Mouse (Mus musculus) gastrocnemius, postnatal 25 days (tissue): ENCODE measurements around the gene Mnd1. TPM values are rescaled to one million over a fixed set of nuclear protein-coding genes. Genes with fewer than 3 reads are reported as not detected.

Source experiments
- DNase-seq: peaks from one replicate; pipeline ENCODE4 v3.0.0; 2022
- long read RNA-seq, 2 experiments: library from polyadenylated mRNA; stranded (forward); transcript quantifications; one replicate each; pipeline ENCODE4 v2.0.0; 2021
- total RNA-seq, 2 experiments: library from RNA; stranded (reverse); gene quantifications; 1 replicate in 1 of 2; 2 replicates in 1 of 2; pipeline ENCODE4 v1.2.3; 2021

Gene Mnd1
- 1 to 10 TPM; 2.1 to 3.3 TPM for total RNA-seq
- long read RNA-seq, experiment 1, partial matches to known transcripts, result 0 of 1 reads
- long read RNA-seq, experiment 1, other reads (novel, unspliced or antisense), result 1 of 1 reads
- long read RNA-seq, experiment 2, partial matches to known transcripts, result 0 of 2 reads
- long read RNA-seq, experiment 2, other reads (novel, unspliced or antisense), result 1 of 2 reads

DNA sequence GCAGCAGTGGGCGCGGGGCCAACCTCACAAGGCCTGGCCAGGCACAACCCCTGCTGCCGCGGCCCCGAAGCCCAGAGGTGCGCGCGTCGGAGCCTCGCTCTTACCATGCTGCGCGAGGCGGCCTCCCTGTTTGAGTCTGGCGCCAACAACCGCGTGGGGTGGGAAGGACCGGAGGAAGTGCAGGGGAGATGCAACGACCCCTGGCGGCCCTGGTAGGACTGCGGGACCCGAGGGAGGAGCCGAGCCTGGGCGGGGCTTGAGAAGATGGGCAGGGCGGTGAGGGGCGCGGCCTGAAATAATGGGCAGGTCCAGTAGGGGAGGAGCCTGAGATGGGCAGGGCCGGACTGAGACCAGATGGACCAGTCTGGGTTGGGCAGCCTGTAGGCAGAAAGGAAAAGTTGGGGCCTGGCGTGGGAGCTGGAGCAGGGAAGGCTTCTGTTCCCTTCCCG, at the start of gene Mnd1:
Gene Mnd1, minus strand, starts transcription at position 229 of the 449 bp plus-strand sequence.
- peak; percentile 96 for DNase-seq

DNA sequence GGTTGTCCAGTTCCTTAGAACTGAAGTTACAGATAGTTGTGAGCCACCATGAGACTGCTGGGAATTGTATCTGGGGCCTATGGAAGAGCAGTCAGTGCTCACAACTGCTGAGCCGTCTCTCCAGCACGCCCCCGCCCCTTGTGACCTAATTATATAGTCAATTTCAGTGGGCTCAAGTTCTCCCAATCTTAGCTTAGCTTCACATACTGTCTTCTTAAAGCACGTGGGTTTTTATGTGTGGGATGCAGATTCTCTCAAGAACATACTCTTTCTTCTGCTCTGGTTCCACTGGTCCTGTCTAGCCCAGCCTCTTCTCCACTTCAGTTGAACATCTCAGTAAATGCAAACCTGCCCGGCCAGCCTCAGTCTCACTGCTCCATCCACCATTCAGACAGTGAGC, 49.1 kb upstream of the Mnd1 start:
- DNase-seq, result no peak

DNA sequence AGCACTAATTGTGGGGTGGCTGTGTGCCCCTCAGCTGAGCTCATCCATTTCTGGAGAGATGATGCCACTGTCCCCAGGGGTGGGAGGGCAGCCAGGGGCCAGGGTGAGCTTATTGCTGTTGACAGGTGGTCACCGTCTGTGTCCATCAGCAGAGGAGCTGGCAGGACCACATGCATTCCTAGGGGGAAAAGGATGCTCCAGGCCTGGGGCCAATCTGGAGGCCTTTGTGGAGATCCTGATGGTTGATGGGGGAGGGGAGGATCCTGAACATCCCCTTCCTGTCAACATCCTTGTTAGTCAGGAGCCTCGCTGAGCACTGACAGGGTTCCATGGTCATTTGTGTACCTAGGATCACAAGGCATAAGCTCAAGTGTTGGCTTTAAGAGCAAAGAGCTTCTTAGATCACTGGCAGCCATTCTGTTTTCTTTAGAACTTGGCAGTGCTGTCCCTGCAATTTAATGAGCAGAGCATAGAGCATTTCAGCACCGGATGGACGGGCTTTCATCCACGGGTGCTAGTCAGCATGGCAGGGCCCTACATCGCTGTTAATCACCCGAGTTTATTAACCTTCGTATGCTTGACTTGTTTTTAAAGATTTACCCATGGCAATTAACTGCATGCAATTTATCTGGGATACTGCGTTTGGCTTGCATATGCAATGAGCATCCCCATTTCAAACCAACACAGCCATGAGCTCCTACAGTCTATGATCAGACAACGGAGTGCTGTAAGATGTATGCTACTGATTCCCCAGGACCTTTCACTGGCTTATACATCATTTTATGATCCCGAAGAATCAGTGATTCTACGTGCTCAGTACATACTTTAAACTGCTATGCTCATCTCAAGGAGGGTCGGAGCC, 45.2 kb upstream of the Mnd1 start:
- DNase-seq, result peak; percentile 50

DNA sequence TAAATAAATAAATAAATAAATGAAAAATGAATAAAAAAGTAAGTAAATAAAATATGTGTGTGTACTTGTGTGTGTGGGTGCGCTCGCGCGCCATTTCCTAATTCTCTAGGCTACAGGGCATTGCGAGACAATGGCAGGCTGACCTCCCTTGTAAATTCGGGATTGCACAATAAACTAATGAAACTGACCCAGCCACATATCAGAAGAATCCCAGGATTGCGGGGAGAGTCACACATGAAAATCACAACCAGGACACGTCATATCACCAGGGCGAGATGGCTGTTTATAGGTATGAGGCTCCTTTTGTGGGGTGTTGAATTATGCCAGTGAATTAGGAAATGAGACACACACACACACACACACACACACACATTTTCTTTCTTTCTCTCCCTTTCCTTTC, 43.9 kb upstream of the Mnd1 start:
- no peak for DNase-seq

DNA sequence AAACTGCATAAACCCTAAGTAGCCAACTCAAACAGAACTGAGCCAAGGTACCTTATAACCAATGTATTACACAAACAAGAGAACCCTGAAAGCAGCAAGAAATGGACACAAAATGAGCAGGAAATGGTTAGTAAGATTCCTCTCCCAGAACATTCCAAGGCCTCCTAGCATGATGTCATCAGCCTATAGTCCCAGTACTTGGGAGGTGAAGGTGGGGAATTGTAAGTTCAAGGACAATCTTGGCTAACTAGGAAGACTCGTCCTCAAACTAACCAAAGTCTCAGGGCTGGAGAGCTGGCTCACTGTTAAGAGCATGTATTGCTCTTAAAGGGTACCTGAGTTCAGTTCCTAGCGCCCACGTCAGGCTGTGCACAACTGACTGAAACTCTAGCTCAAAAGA, 42.6 kb upstream of the Mnd1 start:
- DNase-seq, result no peak

DNA sequence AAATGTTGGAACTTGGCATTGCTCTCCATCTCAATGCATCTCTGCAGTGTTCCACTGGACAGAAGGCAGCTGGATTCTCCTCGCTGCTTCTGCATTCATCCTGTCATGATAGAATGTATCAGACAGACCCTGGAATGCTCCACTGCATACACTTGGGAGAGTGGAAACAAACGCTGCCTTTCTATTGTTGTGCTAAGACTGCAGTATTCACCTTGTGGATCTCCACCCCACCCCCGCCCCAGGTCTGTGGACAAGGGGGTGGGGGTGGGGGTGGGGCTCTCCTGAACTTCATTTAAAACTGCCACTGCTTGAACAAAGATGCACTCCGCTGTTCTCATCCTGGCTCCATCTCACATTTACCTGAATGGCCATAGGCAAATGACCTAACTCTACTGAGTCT, 38.3 kb upstream of the Mnd1 start:
- DNase-seq, result no peak

DNA sequence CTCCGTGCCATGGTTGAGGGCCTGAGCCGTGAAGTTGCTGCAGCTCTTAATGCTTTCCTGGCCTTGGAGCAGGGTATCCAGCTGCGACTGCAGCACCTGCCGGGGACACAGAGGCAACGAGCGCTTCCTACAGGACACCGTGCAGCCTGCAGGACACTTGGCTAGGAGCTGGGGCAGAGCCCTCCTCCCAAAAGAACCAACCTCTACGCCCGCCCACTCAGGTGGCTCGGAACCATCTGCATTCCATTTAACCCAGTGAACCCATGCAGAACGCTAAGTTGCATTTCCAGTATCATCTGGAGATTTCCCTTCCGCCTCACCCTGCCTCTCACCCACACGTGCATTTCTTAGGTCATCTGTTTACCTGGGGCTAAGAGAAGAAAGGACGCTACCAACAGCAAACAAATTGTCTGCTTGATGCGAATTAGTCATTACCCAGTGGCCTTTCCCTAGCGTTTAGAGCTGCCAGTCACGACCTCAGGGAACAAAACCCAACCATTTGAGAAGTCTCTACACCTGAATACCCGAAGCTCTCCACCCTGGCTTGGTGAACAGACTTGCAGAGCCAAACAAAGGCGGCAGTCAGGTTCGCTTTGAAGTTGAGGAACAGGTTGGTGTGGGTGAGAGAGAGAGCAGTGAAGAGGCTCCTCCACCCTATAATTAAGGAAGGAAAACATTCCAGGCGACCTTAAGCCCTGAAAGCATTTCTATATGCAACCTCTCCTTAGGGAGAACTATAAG, 35.7 kb upstream of the Mnd1 start:
- no peak for DNase-seq

DNA sequence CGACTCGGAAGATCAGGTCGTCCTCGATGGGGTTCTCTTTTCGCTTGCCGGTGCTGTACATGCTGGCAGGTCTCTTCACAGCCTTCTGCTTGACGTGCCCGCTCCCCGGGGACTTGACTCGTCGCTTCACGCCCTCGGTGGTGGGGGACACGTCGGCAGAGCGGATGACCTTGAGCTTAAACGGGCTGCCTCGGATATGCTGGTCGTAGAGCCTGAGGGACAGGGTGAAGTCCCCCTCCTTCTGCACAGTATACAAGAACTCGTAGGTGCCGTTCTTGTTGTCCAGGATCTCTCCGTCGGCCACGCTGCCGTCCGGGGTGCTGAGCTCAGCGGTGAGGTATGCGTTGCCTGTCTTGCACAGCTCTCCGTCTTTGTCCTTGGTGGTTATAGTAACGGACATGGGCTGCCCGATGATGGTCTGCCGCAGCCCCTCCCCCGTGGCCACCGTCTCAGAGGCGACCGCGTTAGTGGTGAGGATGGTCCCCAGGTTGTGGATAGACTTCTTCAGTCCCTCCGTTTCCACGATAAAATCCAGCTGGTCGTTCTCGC, 35.0 kb upstream of the Mnd1 start:
- no peak for DNase-seq

DNA sequence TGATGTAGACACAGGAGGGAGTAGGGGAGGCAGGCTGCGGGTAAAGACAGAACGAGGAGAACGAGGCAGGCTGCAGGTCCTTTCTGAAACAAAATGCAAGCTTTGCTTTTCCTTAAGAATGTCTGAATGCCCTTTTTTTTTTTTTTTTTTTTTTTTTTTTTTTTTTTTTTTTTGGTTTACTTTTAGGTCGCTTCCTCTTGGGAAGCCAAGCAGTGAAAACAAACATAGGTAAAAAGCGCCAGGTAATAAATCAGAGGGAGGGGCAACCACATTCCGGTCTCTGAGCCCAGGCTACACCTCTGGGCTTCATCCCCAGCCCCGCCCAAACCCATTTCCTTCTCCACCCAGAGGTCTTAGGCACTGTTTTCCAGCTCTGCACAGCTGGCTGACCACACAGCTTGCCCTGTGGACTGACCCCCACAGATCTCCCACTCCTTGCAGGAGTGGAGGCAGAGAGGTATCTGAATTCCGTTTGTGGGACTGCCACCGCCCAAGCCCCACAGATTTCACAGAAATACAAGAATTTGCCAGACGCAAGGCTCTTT, 34.1 kb upstream of the Mnd1 start:
- DNase-seq, result no peak

DNA sequence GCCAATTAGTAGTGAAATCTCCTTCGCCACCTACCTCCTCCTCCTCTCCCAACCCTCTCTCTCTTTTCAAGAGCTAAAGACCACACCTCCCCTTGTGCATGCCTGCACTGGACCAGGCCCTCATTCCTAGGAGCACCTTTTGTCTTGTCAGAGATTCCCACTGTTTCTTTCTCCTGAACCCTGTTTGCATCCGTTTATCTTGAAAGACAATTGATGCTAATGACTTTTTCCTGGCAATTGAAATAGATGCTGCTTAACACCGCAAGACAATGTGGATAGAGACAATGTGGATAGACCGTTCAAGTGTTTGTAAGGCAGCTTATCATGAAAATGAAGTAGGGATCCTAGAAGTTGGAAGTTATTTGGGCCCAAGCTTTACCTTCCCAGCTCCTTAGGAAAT, 26.1 kb upstream of the Mnd1 start:
- no peak for DNase-seq

DNA sequence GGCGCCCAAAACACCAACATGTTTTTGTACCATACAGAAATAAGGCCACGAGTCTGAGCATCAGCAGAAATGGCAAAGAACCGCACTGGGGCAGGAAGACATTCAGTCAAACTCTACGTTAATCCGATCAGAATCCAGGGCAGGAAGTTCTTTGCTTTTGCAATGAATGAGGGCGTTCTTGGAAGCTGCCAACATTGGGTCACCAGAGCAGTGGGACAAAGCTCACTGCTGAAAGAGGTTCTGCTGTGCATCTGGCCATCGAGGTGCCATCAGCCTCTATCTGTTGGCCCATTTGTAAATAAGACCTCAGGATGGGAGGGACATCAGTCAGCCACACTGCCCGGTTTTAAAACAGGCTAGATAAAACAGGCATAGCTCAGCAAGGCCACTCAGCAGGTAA, 25.5 kb upstream of the Mnd1 start:
- DNase-seq, result no peak

DNA sequence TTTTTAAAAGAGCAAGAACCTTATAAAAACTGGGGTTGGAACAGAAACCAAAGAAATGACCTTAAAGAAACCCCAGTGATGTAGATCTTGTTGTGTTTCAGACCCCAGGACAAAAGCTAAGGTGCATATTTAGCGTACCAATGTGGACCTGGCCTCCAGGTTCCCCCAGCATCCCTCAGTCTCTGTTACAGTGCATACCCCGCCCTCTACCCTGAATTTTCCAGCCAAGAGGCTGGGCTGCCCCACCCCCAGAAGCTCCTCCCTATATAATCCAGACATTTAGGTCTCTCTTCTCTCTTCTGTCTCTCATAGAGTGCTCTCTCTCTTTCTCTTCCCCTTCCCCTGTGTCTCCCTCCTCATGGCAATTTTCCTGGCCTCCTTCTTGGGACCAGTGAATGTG, 24.7 kb upstream of the Mnd1 start:
- DNase-seq, result no peak

DNA sequence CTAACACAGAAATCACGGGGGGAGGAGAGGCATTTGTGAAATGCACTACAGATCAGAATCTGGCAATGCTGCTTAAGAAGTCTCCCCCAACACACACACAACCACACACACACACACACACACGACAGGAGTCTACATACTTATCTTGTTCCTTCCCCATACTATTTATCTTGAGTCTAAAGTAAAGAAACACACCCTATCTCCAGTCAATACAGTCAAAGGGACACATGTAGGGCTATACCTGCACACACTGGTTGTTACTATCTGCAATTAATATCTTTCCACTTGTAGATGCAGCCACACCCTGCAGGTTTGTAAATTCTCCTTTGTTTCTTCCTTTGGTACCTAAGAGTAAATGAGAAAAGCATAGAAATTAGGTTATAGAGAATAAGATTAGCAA, 22.2 kb upstream of the Mnd1 start:
- no peak for DNase-seq

DNA sequence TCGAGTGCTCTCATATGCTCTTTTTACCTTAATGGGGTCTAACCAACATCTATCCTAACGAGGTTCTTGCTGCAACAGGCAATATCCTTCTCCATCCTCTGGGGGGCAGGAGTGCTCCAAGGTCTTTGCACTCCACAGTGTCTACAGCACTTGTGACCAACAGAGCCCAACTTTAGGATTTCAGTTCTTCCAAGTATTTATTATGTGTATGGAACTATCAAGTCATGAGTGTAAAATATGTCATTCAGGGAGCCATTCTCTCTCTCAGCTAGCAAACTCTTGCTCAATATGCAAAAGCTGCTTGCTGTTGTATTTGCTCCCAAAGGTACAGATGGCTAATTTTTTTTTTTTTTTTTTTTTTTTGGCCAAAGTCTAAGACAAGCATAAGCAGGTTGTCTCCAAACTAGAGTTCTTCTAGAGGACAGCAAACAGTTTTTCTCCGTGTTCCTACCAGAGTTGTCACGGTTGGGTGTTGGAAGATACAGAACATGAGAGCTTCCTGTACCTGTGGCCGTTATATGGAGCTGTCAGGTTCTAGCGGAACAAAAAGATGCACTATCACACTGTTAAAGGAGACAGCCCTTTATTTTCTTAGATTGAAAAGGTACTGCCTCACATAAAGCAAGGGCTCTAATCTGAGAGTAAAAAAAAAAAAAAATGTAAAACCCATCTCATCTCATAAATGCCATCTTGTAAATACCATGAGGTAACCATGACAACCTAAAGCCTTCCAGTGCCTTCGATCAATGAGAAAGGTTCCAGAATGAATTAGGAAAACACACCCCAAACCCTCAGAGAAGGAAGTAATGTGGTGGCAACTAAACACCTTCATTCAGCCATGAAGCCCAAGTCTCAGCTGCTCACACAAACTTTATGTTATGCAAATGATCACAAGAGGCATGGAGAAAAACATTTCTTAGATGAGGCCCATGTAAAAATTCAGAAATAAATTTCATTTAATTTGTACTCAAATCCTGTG, 20.0 kb upstream of the Mnd1 start:
- peak; percentile 36 for DNase-seq

DNA sequence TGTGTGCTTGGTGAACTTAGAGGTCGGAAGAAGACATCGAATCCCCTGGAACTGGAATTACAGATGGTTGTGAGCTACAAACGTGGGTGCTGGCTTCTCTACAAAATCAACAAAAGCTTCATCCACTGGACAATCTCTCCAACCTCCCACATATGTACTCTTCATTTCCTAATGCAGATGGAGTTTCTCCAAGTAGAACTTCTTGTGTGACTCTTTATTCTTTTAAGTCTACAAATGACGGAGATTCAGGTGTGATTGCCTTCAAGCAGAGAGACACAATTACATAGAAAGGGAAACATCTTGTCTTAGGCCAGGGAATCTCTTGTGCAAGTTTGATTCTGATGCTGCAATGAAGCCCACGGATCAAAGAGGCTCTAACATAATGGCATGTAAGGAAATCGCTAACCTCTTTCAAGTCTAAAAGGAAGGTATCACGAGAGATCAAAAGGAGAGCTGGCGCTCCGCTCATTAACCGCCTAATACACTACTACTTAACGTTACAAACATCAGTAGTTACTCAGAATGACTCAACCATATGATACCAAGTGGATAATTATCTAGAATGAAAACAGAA, 18.1 kb upstream of the Mnd1 start, which contains the start of gene Gm6525:
Gene Gm6525, plus strand, starts transcription at position 524 of the 574 bp plus-strand sequence.
- no peak for DNase-seq

DNA sequence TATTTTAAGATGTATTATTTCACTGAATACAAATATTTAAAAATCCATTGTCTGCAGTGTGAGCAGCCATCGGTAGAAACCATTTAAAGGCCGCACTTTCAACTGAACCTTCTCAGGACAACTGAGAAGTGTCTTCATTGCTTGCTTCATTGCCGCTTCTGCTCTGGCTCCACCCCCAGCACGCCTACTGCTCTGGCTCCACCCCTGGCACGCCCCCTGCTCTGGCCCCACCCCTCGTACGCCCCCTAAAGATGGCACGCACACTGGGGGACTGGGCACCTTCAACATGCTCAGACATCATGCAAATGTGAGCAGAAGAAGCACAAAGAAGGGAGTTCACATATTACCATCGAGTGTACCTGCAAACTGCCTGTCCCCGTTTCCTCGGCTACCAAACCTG, 16.8 kb upstream of the Mnd1 start:
- DNase-seq, result no peak

DNA sequence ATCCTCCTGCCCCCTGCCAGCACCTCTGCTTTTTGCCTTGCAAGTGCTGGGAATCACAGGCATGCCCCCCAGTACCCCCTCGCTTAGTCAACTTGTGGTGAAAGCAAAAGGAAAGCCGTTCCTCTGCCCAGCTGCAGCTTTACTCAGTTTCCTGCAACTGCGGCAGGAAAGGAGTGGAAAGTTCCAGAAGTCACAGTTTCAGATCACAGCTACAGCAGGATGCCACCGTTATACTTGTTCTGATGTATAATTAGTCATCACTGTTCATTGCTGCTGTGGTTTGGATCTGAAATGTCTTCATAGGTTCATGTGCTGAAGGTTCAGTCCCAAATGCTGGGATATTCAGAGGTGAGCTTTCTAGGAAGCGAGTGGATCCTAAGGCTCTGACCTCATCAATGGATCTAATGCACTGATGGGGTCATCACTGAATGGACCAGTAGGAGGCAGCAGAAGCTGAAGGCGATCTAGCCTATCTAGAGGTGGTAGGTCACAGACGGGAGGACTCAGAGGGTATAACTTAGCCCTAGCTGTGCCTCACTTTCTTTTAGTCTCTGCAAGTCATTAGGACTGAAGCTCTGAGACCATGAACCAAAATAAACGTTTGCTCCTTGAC, 13.9 kb upstream of the Mnd1 start:
- DNase-seq, result no peak

DNA sequence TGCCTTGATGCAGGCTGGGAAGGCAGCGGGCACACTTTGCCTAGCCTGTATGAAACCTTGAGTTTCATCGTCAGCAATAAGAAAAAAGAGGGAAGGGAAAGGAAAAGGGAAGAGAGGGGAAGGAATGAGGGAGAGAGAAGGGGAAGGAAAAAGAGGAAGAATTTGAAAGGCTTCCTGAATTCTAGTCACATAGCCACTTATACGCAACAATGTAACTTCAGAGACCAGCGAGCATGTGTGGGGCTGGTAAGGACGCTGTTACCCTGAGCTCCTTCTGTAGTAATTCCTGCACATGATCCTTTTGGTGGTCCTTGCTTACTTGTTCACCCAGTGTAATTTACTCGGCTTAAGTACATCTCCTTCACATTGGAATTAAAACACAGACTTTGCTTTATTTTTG, 13.4 kb upstream of the Mnd1 start:
- no peak for DNase-seq

DNA sequence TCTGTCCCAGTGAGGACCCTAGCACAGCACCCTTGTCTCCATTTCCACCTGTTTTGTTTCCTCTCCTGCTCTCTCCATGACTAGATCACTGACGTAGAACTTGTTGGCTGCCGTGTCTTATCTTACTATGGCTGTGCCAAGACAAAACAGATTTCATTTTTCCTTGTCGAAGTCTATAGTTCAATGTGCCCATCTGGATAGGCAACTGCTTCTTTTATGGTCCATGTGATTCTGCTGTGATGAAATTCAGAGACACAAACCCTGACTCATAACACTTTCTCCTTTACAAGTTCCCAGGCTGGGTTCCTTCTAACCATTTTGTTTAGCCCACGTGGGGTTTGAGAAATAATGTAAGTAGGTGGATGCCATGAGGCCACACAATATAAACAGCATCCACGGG, 10.5 kb upstream of the Mnd1 start:
- no peak for DNase-seq

DNA sequence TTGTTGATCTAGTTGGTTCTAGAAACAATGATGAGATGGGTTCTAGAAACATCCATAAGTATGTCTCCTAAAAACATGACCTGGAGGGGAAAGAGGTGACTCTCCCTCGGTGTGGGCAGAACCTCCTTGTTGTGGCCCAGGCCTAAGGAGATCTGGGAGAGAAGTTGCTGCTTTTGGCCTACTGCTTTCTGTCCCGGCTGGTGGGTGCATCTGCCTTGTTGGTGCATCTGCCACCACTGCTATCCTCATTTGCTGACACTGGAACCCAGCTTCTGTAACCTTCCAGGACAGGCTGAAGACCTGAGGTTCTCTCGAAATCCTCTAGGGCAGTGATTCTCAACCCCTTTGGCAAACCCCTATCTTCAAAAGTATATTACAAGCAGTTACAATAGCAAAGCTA, 9.8 kb upstream of the Mnd1 start:
- DNase-seq, result no peak
